Mouse (Mus musculus) liver, embryonic 11.5 days (tissue): ENCODE results near the gene Gm3298. TPM values are rescaled to one million over a fixed set of nuclear protein-coding genes. Genes with fewer than 3 reads are reported as not detected.
"Not testable (repeated sequence)": the region's sequence is repeated elsewhere in the genome, so short reads cannot be mapped to it uniquely, and the experiment has no call there.

ENCODE experiments used
- ATAC-seq: fragments of 200-750 bp; cut with Nextera tagmentation; replicated peaks from 2 replicates; pipeline ENCODE4 v1.8.0; 2017; ENCODE audit warnings: moderate number of reproducible peaks, mild to moderate bottlenecking, moderate TSS enrichment, moderate library complexity; ENCODE audit not compliant: low FRiP score
- DNase-seq: peaks from one replicate; pipeline ENCODE4 v3.0.0-alpha.2; 2017; ENCODE audit warnings: low spot score
- H3K27ac ChIP-seq: fragments of 300-500 bp; sonication (generic); 2 replicates; pipeline ENCODE4 v1.5.1; 2014; ENCODE audit warnings: mild to moderate bottlenecking, low read depth, low read length, control low read depth
- H3K27me3 ChIP-seq: fragments of 300-500 bp; sonication (generic); replicated peaks from 2 replicates; pipeline ENCODE4 v1.6.1; 2014; ENCODE audit warnings: low read length, mixed read lengths; ENCODE audit not compliant: control insufficient read depth, insufficient read depth
- H3K36me3 ChIP-seq: fragments of 300-500 bp; sonication (generic); 2 replicates; pipeline ENCODE4 v1.6.1; 2014; ENCODE audit warnings: mild to moderate bottlenecking, low read length, moderate library complexity, mixed read lengths; ENCODE audit not compliant: control insufficient read depth, insufficient read depth
- H3K4me1 ChIP-seq: fragments of 300-500 bp; sonication (generic); replicated peaks from 2 replicates; pipeline ENCODE4 v1.6.1; 2014; ENCODE audit warnings: low read length, mixed read lengths; ENCODE audit not compliant: control insufficient read depth, insufficient read depth
- H3K4me2 ChIP-seq: fragments of 300-500 bp; sonication (generic); 2 replicates; pipeline ENCODE4 v1.6.1; 2014; ENCODE audit warnings: mild to moderate bottlenecking, control low read depth, moderate library complexity
- H3K4me3 ChIP-seq: fragments of 300-500 bp; sonication (generic); 2 replicates; pipeline ENCODE4 v1.5.1; 2014; ENCODE audit warnings: low read depth, low read length, control low read depth
- H3K9ac ChIP-seq: fragments of 300-500 bp; sonication (generic); 2 replicates; pipeline ENCODE4 v1.6.1; 2014; ENCODE audit warnings: low read depth, low read length, control low read depth
- H3K9me3 ChIP-seq: fragments of 300-500 bp; sonication (generic); 2 replicates; pipeline ENCODE4 v1.6.1; 2016; ENCODE audit warnings: low read length, inconsistent platforms, mixed read lengths; ENCODE audit not compliant: control insufficient read depth
- WGBS: fragments of 180-500 bp; shearing (Covaris S2); extraction: QIAGEN DNeasy Blood & Tissue Kit; methylation state at CpG from one replicate; pipeline ENCODE4 v1.1.7; 2014; 5-methylcytosine and 5-hydroxymethylcytosine counted together
- polyA plus RNA-seq: library from polyadenylated mRNA; unstranded; fragments of >200 nt; fragmentation: Nextera tagmentation; extraction: Ambion mirVana; gene quantifications from 2 replicates; pipeline ENCODE4 v1.2.1, GENCODE M21; 2014

The Gm3298 gene
- not detected in 2 replicates for polyA plus RNA-seq

DNA sequence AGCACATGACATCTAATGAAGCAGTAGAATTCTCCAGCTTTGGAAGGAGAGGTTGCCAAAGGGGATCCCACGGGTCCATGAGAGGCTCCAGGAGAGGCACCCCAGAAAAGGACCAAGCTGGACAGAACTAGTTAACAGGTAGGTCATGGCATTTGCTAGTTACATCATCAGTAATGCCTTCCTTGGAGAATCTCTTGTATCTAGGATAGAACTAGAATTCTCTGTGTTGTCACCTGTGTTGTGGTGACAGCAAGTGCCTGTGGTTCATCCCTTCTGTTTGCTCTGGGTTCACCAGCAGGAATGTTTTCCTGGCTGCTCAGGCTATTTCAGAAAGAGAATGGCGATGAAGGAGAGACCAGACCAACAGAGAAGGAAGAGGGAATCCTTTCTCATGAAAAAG, at the start of gene Gm3298:
Gene Gm3298, plus strand, starts transcription at position 301 of the 400 bp plus-strand sequence.
- H3K9me3 ChIP-seq, H3K27me3 ChIP-seq, H3K4me1 ChIP-seq, ATAC-seq, H3K36me3 ChIP-seq, DNase-seq, H3K9ac ChIP-seq, H3K4me2 ChIP-seq, H3K27ac ChIP-seq, H3K4me3 ChIP-seq: not testable (repeated sequence)
- WGBS = 60% methylated on average over 1 of the region's 2 CpGs

DNA sequence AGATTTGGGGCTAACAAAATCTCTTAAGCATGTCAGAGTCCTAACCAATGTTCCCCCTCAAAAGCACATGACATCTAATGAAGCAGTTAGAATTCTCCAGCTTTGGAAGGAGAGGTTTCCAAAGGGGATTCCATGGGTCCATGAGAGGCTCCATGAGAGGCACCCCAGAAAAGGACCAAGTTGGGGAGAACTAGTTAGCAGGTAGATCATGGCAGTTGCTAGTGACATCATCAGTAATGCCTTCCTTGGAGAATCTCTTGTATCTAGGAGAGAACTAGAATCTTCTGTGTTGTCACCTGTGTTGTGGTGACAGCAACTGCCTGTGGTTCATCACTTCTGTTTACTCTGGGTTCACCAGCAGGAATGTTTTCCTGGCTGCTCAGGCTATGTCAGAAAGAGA, 32.1 kb upstream of the Gm3298 start, which contains the start of gene Gm8297:
Gene Gm8297, plus strand, starts transcription at position 301 of the 400 bp plus-strand sequence.
- not testable (repeated sequence) for H3K27ac ChIP-seq, H3K4me1 ChIP-seq, ATAC-seq, DNase-seq, H3K9ac ChIP-seq, H3K36me3 ChIP-seq, H3K27me3 ChIP-seq, H3K4me3 ChIP-seq, H3K4me2 ChIP-seq, H3K9me3 ChIP-seq

DNA sequence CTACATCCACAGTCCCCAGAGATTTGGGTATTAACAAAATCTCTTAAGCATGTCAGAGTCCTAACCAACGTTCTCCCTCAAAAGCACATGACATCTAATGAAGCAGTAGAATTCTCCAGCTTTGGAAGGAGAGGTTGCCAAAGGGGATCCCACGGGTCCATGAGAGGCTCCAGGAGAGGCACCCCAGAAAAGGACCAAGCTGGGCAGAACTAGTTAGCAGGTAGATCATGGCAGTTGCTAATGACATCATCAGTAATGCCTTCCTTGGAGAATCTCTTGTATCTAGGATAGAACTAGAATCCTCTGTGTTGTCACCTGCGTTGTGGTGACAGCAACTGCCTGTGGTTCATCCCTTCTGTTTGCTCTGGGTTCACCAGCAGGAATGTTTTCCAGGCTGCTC, 34.6 kb downstream of the Gm3298 start, which contains the start of gene 4930555G01Rik:
Gene 4930555G01Rik, plus strand, starts transcription at position 301 of the 400 bp plus-strand sequence.
- ATAC-seq, H3K9ac ChIP-seq, H3K27me3 ChIP-seq, H3K9me3 ChIP-seq, H3K4me2 ChIP-seq, DNase-seq, H3K4me3 ChIP-seq, H3K4me1 ChIP-seq, H3K36me3 ChIP-seq, H3K27ac ChIP-seq: not testable (repeated sequence)
- whole genome bisulfite sequencing = no CpG with 5 or more reads among the region's 3 CpGs

Other genes with a start within 250 kb of the Gm3298 start
- gene Gm9602, start 239.6 kb upstream of the Gm3298 start, polyA plus RNA-seq = not detected in 2 replicates
- gene Gm3269, start 177.8 kb upstream of the Gm3298 start, polyA plus RNA-seq = not detected in 2 replicates
- gene Gm3264, start 160.3 kb upstream of the Gm3298 start, polyA plus RNA-seq = 0.23 TPM in 1 of 2 replicates, not detected in the other
- gene Gm3278, start 123.5 kb upstream of the Gm3298 start, polyA plus RNA-seq = not detected in 2 replicates
- not detected in 2 replicates for gene Gm8297, start 32.0 kb upstream of the Gm3298 start, polyA plus RNA-seq
- not detected in 2 replicates for gene 4930555G01Rik, start 34.7 kb downstream of the Gm3298 start, polyA plus RNA-seq
- gene Gm8281, start 55.1 kb downstream of the Gm3298 start, polyA plus RNA-seq = 0.35 and 0.38 TPM in 2 replicates
- gene Gm8279, start 115.6 kb downstream of the Gm3298 start, polyA plus RNA-seq = not detected in 2 replicates
- not detected in 2 replicates for gene Gm3317, start 148.6 kb downstream of the Gm3298 start, polyA plus RNA-seq
- gene Gm8271, start 169.9 kb downstream of the Gm3298 start, polyA plus RNA-seq = not detected in 2 replicates
- gene Gm3526, start 244.7 kb downstream of the Gm3298 start, polyA plus RNA-seq = not detected in 2 replicates